23 mouse cellular contexts compared by ENCODE assay signal in genomic region chr10:95102981-95103380, GRCm38 (mm10).
"Had no signal": no experiment of that assay in that cellular context is flagged by ENCODE, and none has a peak within 500 bp of the region (broad histone marks: within the 10 kb centered on the region; RNA-seq: fewer than 3 reads in every experiment).

No protein-coding gene starts in this region.

- H3K9me3 ChIP-seq: heart, embryonic 10.5 days; heart, embryonic 12.5 days; hindbrain, embryonic 13.5 days; hindbrain, embryonic 15.5 days; kidney, embryonic 15.5 days; limb, embryonic 13.5 days; limb, embryonic 15.5 days had no signal

- H3K27me3 ChIP-seq: heart, embryonic 12.5 days; hindbrain, embryonic 13.5 days; hindbrain, embryonic 15.5 days; kidney, embryonic 15.5 days; limb, embryonic 15.5 days had no signal

- DNase-seq: forebrain, postnatal 0 days; gastrocnemius, postnatal 14 days; gastrocnemius, postnatal 36 days; heart, adult 18-20 months; heart, postnatal 36 days; kidney, adult 11 months; kidney, adult 2 months; kidney, adult 9 months; kidney, postnatal 14 days; kidney, postnatal 36 days; layer of hippocampus, adult 9-11 months; layer of hippocampus, postnatal 36 days; left cerebral cortex, postnatal 4 days had no signal

- H3K36me3 ChIP-seq: heart, embryonic 10.5 days; heart, embryonic 12.5 days; hindbrain, embryonic 13.5 days; hindbrain, embryonic 15.5 days; kidney, embryonic 15.5 days; limb, embryonic 13.5 days; limb, embryonic 15.5 days had no signal

- H3K4me1 ChIP-seq: heart, embryonic 10.5 days; heart, embryonic 12.5 days; hindbrain, embryonic 15.5 days; kidney, embryonic 15.5 days had no signal

- ATAC-seq: forebrain, postnatal 0 days; hindbrain, postnatal 0 days; intestine, embryonic 16.5 days had no signal

- H3K4me3 ChIP-seq: heart, embryonic 10.5 days; heart, embryonic 12.5 days; hindbrain, embryonic 13.5 days; hindbrain, embryonic 15.5 days; kidney, embryonic 15.5 days; limb, embryonic 13.5 days; limb, embryonic 15.5 days had no signal

- H3K27ac ChIP-seq: heart, embryonic 10.5 days; hindbrain, embryonic 13.5 days; hindbrain, embryonic 15.5 days; hindbrain, postnatal 0 days; kidney, embryonic 15.5 days; kidney, postnatal 0 days; limb, embryonic 13.5 days; limb, embryonic 15.5 days had no signal

- H3K4me2 ChIP-seq: heart, embryonic 12.5 days; hindbrain, embryonic 13.5 days; hindbrain, embryonic 15.5 days; kidney, embryonic 15.5 days; limb, embryonic 13.5 days; limb, embryonic 15.5 days had no signal

- H3K9ac ChIP-seq: forebrain, postnatal 0 days; heart, embryonic 12.5 days; hindbrain, embryonic 13.5 days; hindbrain, embryonic 15.5 days; kidney, embryonic 15.5 days; limb, embryonic 13.5 days; limb, embryonic 15.5 days had no signal
